Mouse (Mus musculus): ENCODE measurements around the gene Lrrn3. TPM values are rescaled to one million over a fixed set of nuclear protein-coding genes. Genes with fewer than 3 reads are reported as not detected.
A peak's percentile ranks its signal among the peaks of the same experiment; 100 is the strongest.

Gene Lrrn3
- polyA plus RNA-seq (2014; fragmentation: Nextera tagmentation; extraction: Ambion mirVana), result 5.1 and 6.4 TPM in 2 replicates

DNA sequence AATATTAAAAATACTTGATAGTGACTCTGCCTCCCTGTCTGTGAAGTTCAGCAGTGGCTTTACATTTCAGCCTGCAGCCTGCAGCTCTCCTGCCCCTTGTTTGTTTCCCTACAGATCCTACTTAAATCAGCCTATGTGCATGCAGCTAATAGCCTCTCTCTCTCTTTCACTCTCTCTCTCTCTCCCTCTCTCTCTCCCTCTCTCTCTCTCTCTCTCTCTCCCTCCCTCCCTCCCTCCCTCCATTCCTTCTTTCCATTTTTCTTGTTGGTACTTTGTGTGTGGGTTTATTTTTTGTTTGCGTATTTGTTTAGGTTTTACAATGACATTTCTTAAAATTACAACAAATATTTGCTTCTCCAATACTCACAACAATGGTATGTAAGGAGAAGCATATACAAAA lies at the start of gene Lrrn3:
Gene Lrrn3 (minus strand): TSS at position 101 of the 400 bp plus-strand sequence.
- H3K36me3 ChIP-seq (ENCODE audit: control insufficient read depth, insufficient read depth, low read length), result no peaks in the 10 kb centered on the region
- H3K4me3 ChIP-seq (ENCODE audit: low read depth, low read length), result peak within 1 kb of the TSS; percentile 35
- 0 out of 2 replicates have a peak, but pooled peaks cover 4% of the 10 kb centered on the region for H3K4me1 ChIP-seq (ENCODE audit: control insufficient read depth, insufficient read depth, low read length)
- H3K4me2 ChIP-seq, result peak within 1 kb of the TSS; percentile 65
- H3K9me3 ChIP-seq (replicated peaks; ENCODE audit: control insufficient read depth, low read length), result no peaks in the 10 kb centered on the region
- peak within 1 kb of the TSS; percentile 40 for H3K9ac ChIP-seq (ENCODE audit: low read depth, low read length)
- H3K27me3 ChIP-seq (ENCODE audit: control insufficient read depth, insufficient read depth, low read length), result no peaks in the 10 kb centered on the region
- no peak within 1 kb of the TSS for H3K27ac ChIP-seq (ENCODE audit: low read depth, low read length)
- WGBS (ENCODE audit: insufficient replicate concordance), result 97% methylated on average over 1 of the region's 1 CpGs
- ATAC-seq (replicated peaks; ENCODE audit: insufficient number of reproducible peaks, low FRiP score, low TSS enrichment), result no peak

- Histone ChIP-seq H3K27me3 (ENCODE audit: control insufficient read depth, insufficient read depth, low read length) (no peaks in the 10 kb centered on the region), H3K4me2 (no peak overlapping the region), H3K27ac (ENCODE audit: low read depth, low read length) (no peak overlapping the region), H3K9me3 (replicated peaks; ENCODE audit: control insufficient read depth, low read length) (no peaks in the 10 kb centered on the region), H3K4me1 (ENCODE audit: control insufficient read depth, insufficient read depth, low read length) (no peaks in the 10 kb centered on the region), H3K4me3 (ENCODE audit: low read depth, low read length) (no peak overlapping the region), H3K36me3 (ENCODE audit: control insufficient read depth, insufficient read depth, low read length) (no peaks in the 10 kb centered on the region), H3K9ac (ENCODE audit: low read depth, low read length) (no peak overlapping the region)
- no peak for ATAC-seq (replicated peaks; ENCODE audit: insufficient number of reproducible peaks, low FRiP score, low TSS enrichment)
- WGBS (ENCODE audit: insufficient replicate concordance), result 83% methylated on average over 4 of the region's 4 CpGs
Observed at GRCm38 (mm10) chr12:41528410-41528809, 42.2 kb upstream of the Lrrn3 start.

DNA sequence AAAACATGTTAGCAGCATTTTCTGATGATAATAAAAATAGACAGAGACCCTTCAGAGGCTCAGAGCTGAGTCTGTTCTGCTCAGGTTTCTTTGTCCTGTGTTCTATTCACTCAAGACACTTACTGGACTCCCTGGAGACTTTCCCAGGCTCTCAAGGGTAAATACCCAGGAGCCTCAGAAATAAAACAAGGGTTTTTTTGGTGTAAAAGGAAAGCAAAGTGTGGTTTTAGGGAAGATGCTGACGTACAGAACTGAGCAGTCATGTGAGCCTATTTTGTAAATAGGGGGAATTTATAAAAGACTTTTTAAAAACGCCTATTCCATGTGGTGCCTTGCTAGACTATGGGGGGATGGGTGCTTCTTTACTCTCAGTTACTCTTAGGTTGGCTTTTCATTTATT lies 40.5 kb upstream of the Lrrn3 start:
- no peaks in the 10 kb centered on the region for H3K9me3 ChIP-seq (replicated peaks; ENCODE audit: control insufficient read depth, low read length)
- ATAC-seq (replicated peaks; ENCODE audit: insufficient number of reproducible peaks, low FRiP score, low TSS enrichment), result no peak
- H3K4me3 ChIP-seq (ENCODE audit: low read depth, low read length), result no peak overlapping the region
- no peak overlapping the region for H3K4me2 ChIP-seq
- H3K36me3 ChIP-seq (ENCODE audit: control insufficient read depth, insufficient read depth, low read length), result no peaks in the 10 kb centered on the region
- H3K27me3 ChIP-seq (ENCODE audit: control insufficient read depth, insufficient read depth, low read length), result no peaks in the 10 kb centered on the region
- no peak overlapping the region for H3K9ac ChIP-seq (ENCODE audit: low read depth, low read length)
- 81% methylated on average over 2 of the region's 2 CpGs for WGBS (ENCODE audit: insufficient replicate concordance)
- H3K27ac ChIP-seq (ENCODE audit: low read depth, low read length), result no peak overlapping the region
- no peaks in the 10 kb centered on the region for H3K4me1 ChIP-seq (ENCODE audit: control insufficient read depth, insufficient read depth, low read length)

GRCm38 (mm10) chr12:41521671-41522070 lies 35.4 kb upstream of the Lrrn3 start:
- ATAC-seq (replicated peaks; ENCODE audit: insufficient number of reproducible peaks, low FRiP score, low TSS enrichment), result no peak
- no peaks in the 10 kb centered on the region for H3K9me3 ChIP-seq (replicated peaks; ENCODE audit: control insufficient read depth, low read length)
- 75% methylated on average over 2 of the region's 2 CpGs for WGBS (ENCODE audit: insufficient replicate concordance)

GRCm38 (mm10) chr12:41520326-41520725 lies 34.1 kb upstream of the Lrrn3 start:
- no peaks in the 10 kb centered on the region for H3K4me1 ChIP-seq (ENCODE audit: control insufficient read depth, insufficient read depth, low read length)
- no peaks in the 10 kb centered on the region for H3K27me3 ChIP-seq (ENCODE audit: control insufficient read depth, insufficient read depth, low read length)
- H3K9ac ChIP-seq (ENCODE audit: low read depth, low read length), result no peak overlapping the region
- H3K36me3 ChIP-seq (ENCODE audit: control insufficient read depth, insufficient read depth, low read length), result no peaks in the 10 kb centered on the region
- 76% methylated on average over 2 of the region's 2 CpGs for WGBS (ENCODE audit: insufficient replicate concordance)
- no peak overlapping the region for H3K4me2 ChIP-seq
- no peak overlapping the region for H3K27ac ChIP-seq (ENCODE audit: low read depth, low read length)
- no peak overlapping the region for H3K4me3 ChIP-seq (ENCODE audit: low read depth, low read length)
- ATAC-seq (replicated peaks; ENCODE audit: insufficient number of reproducible peaks, low FRiP score, low TSS enrichment), result no peak
- H3K9me3 ChIP-seq (replicated peaks; ENCODE audit: control insufficient read depth, low read length), result no peaks in the 10 kb centered on the region

More at GRCm38 (mm10) chr12:41521671-41522070, 35.4 kb upstream of the Lrrn3 start:
- H3K9ac ChIP-seq (ENCODE audit: low read depth, low read length), result no peak overlapping the region
- no peak overlapping the region for H3K4me2 ChIP-seq
- no peak overlapping the region for H3K4me3 ChIP-seq (ENCODE audit: low read depth, low read length)
- no peaks in the 10 kb centered on the region for H3K36me3 ChIP-seq (ENCODE audit: control insufficient read depth, insufficient read depth, low read length)
- H3K4me1 ChIP-seq (ENCODE audit: control insufficient read depth, insufficient read depth, low read length), result no peaks in the 10 kb centered on the region
- no peak overlapping the region for H3K27ac ChIP-seq (ENCODE audit: low read depth, low read length)
- H3K27me3 ChIP-seq (ENCODE audit: control insufficient read depth, insufficient read depth, low read length), result no peaks in the 10 kb centered on the region

DNA sequence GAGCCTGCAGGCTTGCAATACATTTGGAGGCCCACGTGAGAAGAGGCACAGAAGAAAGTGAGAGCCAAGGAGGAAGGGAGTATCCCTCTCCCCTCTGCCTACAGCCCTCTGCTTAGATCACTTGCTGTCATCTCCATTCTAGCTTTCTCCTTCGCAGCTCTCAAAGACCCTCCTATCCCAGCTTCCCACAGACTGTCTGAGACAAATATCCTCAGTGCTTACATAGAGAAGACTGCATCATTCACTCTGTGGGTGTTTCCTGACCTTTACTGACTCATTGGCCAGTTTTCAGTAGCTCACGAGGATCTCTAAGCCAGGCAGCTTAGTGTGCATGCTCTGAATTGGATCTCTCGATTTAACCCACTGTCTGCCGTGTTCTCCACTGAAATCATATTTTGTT lies 32.7 kb upstream of the Lrrn3 start:
- 57% methylated on average over 5 of the region's 5 CpGs for WGBS (ENCODE audit: insufficient replicate concordance)

DNA sequence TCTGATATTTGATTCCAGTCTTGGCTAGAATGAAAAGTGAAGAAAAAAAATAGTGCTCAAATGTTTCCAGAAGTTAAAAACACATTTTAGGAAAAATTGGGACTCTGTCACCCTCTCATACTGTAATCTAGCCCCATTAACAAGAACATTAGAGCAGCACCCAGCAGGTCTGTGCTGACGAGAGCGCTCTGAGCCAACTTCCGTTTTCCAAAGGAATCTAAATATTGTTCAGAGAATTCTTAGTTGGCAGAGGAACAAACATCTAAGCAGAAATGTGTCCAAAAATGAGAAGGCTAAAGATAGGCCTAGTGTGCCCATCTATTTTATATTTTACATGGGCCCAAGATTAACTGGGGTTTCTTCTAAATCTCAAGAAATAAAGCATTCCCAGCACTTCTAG lies 24.4 kb upstream of the Lrrn3 start:
- no peak overlapping the region for H3K27ac ChIP-seq (ENCODE audit: low read depth, low read length)
- H3K4me3 ChIP-seq (ENCODE audit: low read depth, low read length), result no peak overlapping the region
- no peak for ATAC-seq (replicated peaks; ENCODE audit: insufficient number of reproducible peaks, low FRiP score, low TSS enrichment)
- 81% methylated on average over 3 of the region's 3 CpGs for WGBS (ENCODE audit: insufficient replicate concordance)
- no peaks in the 10 kb centered on the region for H3K27me3 ChIP-seq (ENCODE audit: control insufficient read depth, insufficient read depth, low read length)
- no peaks in the 10 kb centered on the region for H3K9me3 ChIP-seq (replicated peaks; ENCODE audit: control insufficient read depth, low read length)
- no peak overlapping the region for H3K9ac ChIP-seq (ENCODE audit: low read depth, low read length)
- H3K4me2 ChIP-seq, result no peak overlapping the region
- no peaks in the 10 kb centered on the region for H3K36me3 ChIP-seq (ENCODE audit: control insufficient read depth, insufficient read depth, low read length)
- H3K4me1 ChIP-seq (ENCODE audit: control insufficient read depth, insufficient read depth, low read length), result no peaks in the 10 kb centered on the region

More for the DNA sequence above, 32.7 kb upstream of the Lrrn3 start:
- H3K27ac ChIP-seq (ENCODE audit: low read depth, low read length), result no peak overlapping the region
- H3K4me3 ChIP-seq (ENCODE audit: low read depth, low read length), result no peak overlapping the region
- no peaks in the 10 kb centered on the region for H3K27me3 ChIP-seq (ENCODE audit: control insufficient read depth, insufficient read depth, low read length)
- H3K9me3 ChIP-seq (replicated peaks; ENCODE audit: control insufficient read depth, low read length), result no peaks in the 10 kb centered on the region
- ATAC-seq (replicated peaks; ENCODE audit: insufficient number of reproducible peaks, low FRiP score, low TSS enrichment), result no peak
- no peaks in the 10 kb centered on the region for H3K36me3 ChIP-seq (ENCODE audit: control insufficient read depth, insufficient read depth, low read length)
- H3K4me1 ChIP-seq (ENCODE audit: control insufficient read depth, insufficient read depth, low read length), result no peaks in the 10 kb centered on the region
- no peak overlapping the region for H3K4me2 ChIP-seq
- H3K9ac ChIP-seq (ENCODE audit: low read depth, low read length), result no peak overlapping the region

DNA sequence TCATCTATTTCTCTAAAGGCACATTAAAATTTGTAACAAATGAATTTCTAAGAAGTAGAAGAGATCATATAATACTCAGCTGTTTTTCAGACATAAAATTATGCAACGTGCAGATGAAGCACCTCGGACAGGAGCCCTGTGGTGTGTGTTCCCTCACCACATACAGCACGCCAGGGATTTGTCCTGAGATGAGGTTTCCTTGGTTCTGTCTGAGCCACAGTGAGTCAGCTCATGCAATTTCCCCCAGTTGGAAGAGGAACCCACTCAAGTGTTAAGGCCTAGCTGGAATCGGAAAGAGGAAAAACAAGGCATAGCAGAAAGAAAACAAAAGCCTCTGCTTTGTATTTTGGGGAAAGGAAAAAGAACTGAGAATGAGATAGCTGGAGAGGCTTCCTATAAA lies 22.4 kb upstream of the Lrrn3 start:
- Histone ChIP-seq H3K9ac (ENCODE audit: low read depth, low read length) (no peak overlapping the region), H3K4me2 (no peak overlapping the region), H3K4me1 (ENCODE audit: control insufficient read depth, insufficient read depth, low read length) (no peaks in the 10 kb centered on the region), H3K36me3 (ENCODE audit: control insufficient read depth, insufficient read depth, low read length) (no peaks in the 10 kb centered on the region), H3K4me3 (ENCODE audit: low read depth, low read length) (no peak overlapping the region), H3K27me3 (ENCODE audit: control insufficient read depth, insufficient read depth, low read length) (no peaks in the 10 kb centered on the region), H3K27ac (ENCODE audit: low read depth, low read length) (no peak overlapping the region), H3K9me3 (replicated peaks; ENCODE audit: control insufficient read depth, low read length) (no peaks in the 10 kb centered on the region)
- 81% methylated on average over 4 of the region's 4 CpGs for WGBS (ENCODE audit: insufficient replicate concordance)
- no peak for ATAC-seq (replicated peaks; ENCODE audit: insufficient number of reproducible peaks, low FRiP score, low TSS enrichment)

GRCm38 (mm10) chr12:41500049-41500820 lies 14.0 kb upstream of the Lrrn3 start:
- H3K9ac ChIP-seq (ENCODE audit: low read depth, low read length), result no peak overlapping the region
- no peak overlapping the region for H3K4me2 ChIP-seq
- no peaks in the 10 kb centered on the region for H3K4me1 ChIP-seq (ENCODE audit: control insufficient read depth, insufficient read depth, low read length)
- WGBS (ENCODE audit: insufficient replicate concordance), result 60% methylated on average over 9 of the region's 9 CpGs
- H3K36me3 ChIP-seq (ENCODE audit: control insufficient read depth, insufficient read depth, low read length), result no peaks in the 10 kb centered on the region
- no peak overlapping the region for H3K4me3 ChIP-seq (ENCODE audit: low read depth, low read length)
- no peaks in the 10 kb centered on the region for H3K9me3 ChIP-seq (replicated peaks; ENCODE audit: control insufficient read depth, low read length)
- no peak for ATAC-seq (replicated peaks; ENCODE audit: insufficient number of reproducible peaks, low FRiP score, low TSS enrichment)
- no peaks in the 10 kb centered on the region for H3K27me3 ChIP-seq (ENCODE audit: control insufficient read depth, insufficient read depth, low read length)
- no peak overlapping the region for H3K27ac ChIP-seq (ENCODE audit: low read depth, low read length)
